In the genomic region with DNA sequence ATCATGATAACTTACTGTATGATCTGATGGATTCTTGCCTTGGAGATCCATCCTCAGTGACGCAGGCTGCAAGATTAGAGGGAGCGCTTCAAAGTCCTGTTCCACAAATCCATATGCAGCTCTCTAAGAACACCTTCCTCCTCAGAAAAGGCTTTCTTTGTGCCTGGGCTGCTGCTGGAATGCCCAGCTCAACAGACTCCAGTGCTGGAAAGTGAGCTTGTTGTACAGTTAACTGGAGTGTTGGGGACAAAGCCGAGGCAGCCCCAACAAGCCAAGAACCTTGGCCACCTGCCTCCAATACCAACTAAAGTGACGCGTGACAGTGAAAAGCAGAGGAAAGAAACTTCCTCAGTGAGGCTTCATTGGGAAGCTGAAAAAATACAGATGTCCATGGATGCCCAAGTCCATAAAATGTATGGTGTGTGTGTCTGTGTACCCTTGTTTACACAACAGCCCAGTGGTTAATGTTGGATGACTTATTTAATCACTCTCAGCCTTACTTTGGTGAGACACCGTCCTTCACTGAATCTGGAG, we compare ENCODE assay signal across 8 mouse cellular contexts. TPM values are rescaled to one million over a fixed set of nuclear protein-coding genes. Genes with fewer than 3 reads are reported as not detected.
DNase-seq lines count a peak whose midpoint lies in the region; ATAC-seq lines count a peak whose summit lies in the region.

No protein-coding gene starts in this region.

- peak; percentile 19 for DNase-seq in 416B (ENCODE audit: low read depth)
- DNase-seq in hindbrain, embryonic 14.5 days (ENCODE audit: low spot score) = no peak
- no peak for DNase-seq in midbrain, embryonic 10.5 days (ENCODE audit: low spot score)
- DNase-seq in spleen, adult 12 weeks (ENCODE audit: low spot score) = no peak
- DNase-seq in spleen, postnatal 14 days (ENCODE audit: low spot score in 2 of 2) = no peak

- WGBS in embryonic facial prominence, embryonic 13.5 days = 60% methylated on average over 6 of the region's 6 CpGs
- WGBS in hindbrain, embryonic 14.5 days = 49% methylated on average over 6 of the region's 6 CpGs
- 52% methylated on average over 6 of the region's 6 CpGs for WGBS in midbrain, embryonic 10.5 days

- H3K27ac ChIP-seq in embryonic facial prominence, embryonic 13.5 days = no peak overlapping the region
- peak overlapping the region; percentile 74 for H3K27ac ChIP-seq in hindbrain, embryonic 14.5 days
- H3K27ac ChIP-seq in midbrain, embryonic 10.5 days (replicated peaks) = peak overlapping the region; percentile 81

- peaks cover 35% of the 10 kb centered on the region for H3K36me3 ChIP-seq in erythroblast, embryonic 14.5 days (ENCODE audit: control insufficient read depth)
- no peaks in the 10 kb centered on the region for H3K36me3 ChIP-seq in embryonic facial prominence, embryonic 13.5 days
- no peaks in the 10 kb centered on the region for H3K36me3 ChIP-seq in hindbrain, embryonic 14.5 days (replicated peaks; ENCODE audit: control insufficient read depth, insufficient read depth)
- H3K36me3 ChIP-seq in midbrain, embryonic 10.5 days = no peaks in the 10 kb centered on the region

- H3K27me3 ChIP-seq in erythroblast, embryonic 14.5 days (ENCODE audit: control insufficient read depth) = no peaks in the 10 kb centered on the region
- H3K27me3 ChIP-seq in embryonic facial prominence, embryonic 13.5 days = no peaks in the 10 kb centered on the region
- H3K27me3 ChIP-seq in hindbrain, embryonic 14.5 days (ENCODE audit: control insufficient read depth, insufficient read depth, low read length) = no peaks in the 10 kb centered on the region
- no peaks in the 10 kb centered on the region for H3K27me3 ChIP-seq in midbrain, embryonic 10.5 days (ENCODE audit: low read depth, poor library complexity, severe bottlenecking)

- H3K9me3 ChIP-seq in erythroblast, embryonic 14.5 days (ENCODE audit: control insufficient read depth, low read length) = no peaks in the 10 kb centered on the region
- no peaks in the 10 kb centered on the region for H3K9me3 ChIP-seq in embryonic facial prominence, embryonic 13.5 days
- no peaks in the 10 kb centered on the region for H3K9me3 ChIP-seq in hindbrain, embryonic 14.5 days (ENCODE audit: control insufficient read depth, low read length)
- no peaks in the 10 kb centered on the region for H3K9me3 ChIP-seq in midbrain, embryonic 10.5 days (replicated peaks)

- peak overlapping the region; percentile 85 for H3K4me2 ChIP-seq in embryonic facial prominence, embryonic 13.5 days
- H3K4me2 ChIP-seq in hindbrain, embryonic 14.5 days (replicated peaks) = peak overlapping the region; percentile 60

- peaks cover 83% of the 10 kb centered on the region for H3K4me1 ChIP-seq in erythroblast, embryonic 14.5 days (ENCODE audit: control insufficient read depth)
- H3K4me1 ChIP-seq in embryonic facial prominence, embryonic 13.5 days = peaks cover 24% of the 10 kb centered on the region
- H3K4me1 ChIP-seq in hindbrain, embryonic 14.5 days (replicated peaks; ENCODE audit: control insufficient read depth, insufficient read depth, low read length) = peaks cover 28% of the 10 kb centered on the region
- H3K4me1 ChIP-seq in midbrain, embryonic 10.5 days = peaks cover 56% of the 10 kb centered on the region

- ATAC-seq in erythroblast, adult 5-6 weeks (replicated peaks; ENCODE audit: low FRiP score, poor library complexity, severe bottlenecking) = no peak
- ATAC-seq in embryonic facial prominence, embryonic 13.5 days (ENCODE audit: insufficient number of reproducible peaks, insufficient read depth, low FRiP score, low TSS enrichment, low read depth) = no peak
- no peak for ATAC-seq in hindbrain, embryonic 14.5 days (ENCODE audit: low FRiP score)

- peak overlapping the region; percentile 69 for H3K9ac ChIP-seq in embryonic facial prominence, embryonic 13.5 days
- peak overlapping the region; percentile 61 for H3K9ac ChIP-seq in hindbrain, embryonic 14.5 days

- H3K4me3 ChIP-seq in erythroblast, embryonic 14.5 days (replicated peaks) = peak overlapping the region; percentile 81
- peak overlapping the region; percentile 53 for H3K4me3 ChIP-seq in embryonic facial prominence, embryonic 13.5 days
- H3K4me3 ChIP-seq in hindbrain, embryonic 14.5 days (replicated peaks; ENCODE audit: low read length) = peak overlapping the region; percentile 48
- H3K4me3 ChIP-seq in midbrain, embryonic 10.5 days = peak overlapping the region; percentile 62

RNA-seq across cellular contexts. Expression of a gene that starts 1.2 kb away (rescaled TPM):
- polyA plus RNA-seq in erythroblast, embryonic 14.5 days (2012) = 1.6 and 1.8 TPM in 2 replicates
- total RNA-seq in erythroblast, adult 5-6 weeks (2015; ENCODE audit: low replicate concordance) = 94.9 and 109 TPM in 2 replicates
- total RNA-seq in erythroblast, adult 5-6 weeks (2017; ENCODE audit: low replicate concordance) = 49.8 and 70.8 TPM in 2 replicates
- 30.8 and 34.4 TPM in 2 replicates for polyA plus RNA-seq in embryonic facial prominence, embryonic 13.5 days (2015; fragmentation: Nextera tagmentation; extraction: Ambion mirVana)
- polyA plus RNA-seq in hindbrain, embryonic 14.5 days (2014; fragmentation: Nextera tagmentation; extraction: Ambion mirVana) = 76.1 and 78.5 TPM in 2 replicates
- polyA plus RNA-seq in midbrain, embryonic 10.5 days (2016; fragmentation: Nextera tagmentation; extraction: Ambion mirVana) = 32.7 and 33.9 TPM in 2 replicates

Comparison
In these comparisons a context has a peak if more than half of its experiments do, and no peak if none do; other contexts are left out.
1. RNA of a gene that starts 1.2 kb away (polyA plus RNA-seq): 76.1 to 78.5 TPM in hindbrain, embryonic 14.5 days, 32.7 to 33.9 TPM in midbrain, embryonic 10.5 days and 30.8 to 34.4 TPM in embryonic facial prominence, embryonic 13.5 days; 1.6 to 1.8 TPM in erythroblast, embryonic 14.5 days; every median in the first group is over 10 times any median in the second.
2. Peak in every context shown above with its lines, with median percentiles within 50 percentile points of each other: H3K4me3 ChIP-seq.